Mouse (Mus musculus): ENCODE data around the gene Prr15l. TPM values are rescaled to one million over a fixed set of nuclear protein-coding genes. Genes with fewer than 3 reads are reported as not detected.

Prr15l gene
- polyA plus RNA-seq, 1 experiment, result 137 TPM

DNA sequence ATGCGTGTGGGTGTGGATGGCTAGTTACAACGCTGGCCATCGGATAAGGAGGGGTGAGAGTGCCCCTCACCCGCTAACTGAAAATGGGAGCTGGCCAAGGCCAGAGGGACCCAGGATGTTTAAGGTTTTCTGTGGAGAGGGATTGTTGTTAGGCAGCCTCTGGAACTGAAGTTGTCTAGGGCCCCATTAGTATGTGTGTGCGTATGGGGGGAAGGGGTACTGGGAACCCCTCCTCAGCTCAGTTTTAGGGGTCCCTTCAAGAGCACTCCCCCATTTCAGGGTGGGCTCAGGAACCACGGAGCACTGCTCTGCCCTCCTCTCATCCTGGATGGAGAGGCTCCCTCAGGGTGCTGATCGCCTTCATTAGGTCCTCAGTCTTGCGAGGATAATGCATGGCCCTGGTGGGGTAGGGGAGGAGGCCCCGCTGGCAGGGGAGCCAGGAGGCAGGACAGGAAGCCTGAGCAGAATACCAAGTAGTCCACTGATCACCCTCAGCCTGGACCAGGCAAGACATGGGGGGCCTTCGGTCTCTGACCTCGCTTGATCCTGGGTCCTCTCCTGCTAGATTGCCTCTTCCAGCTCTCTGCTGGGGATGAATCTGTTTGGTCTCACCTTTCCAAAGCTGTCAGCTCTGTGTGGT, 34.6 kb upstream of the Prr15l start:
- H3K36me3 ChIP-seq (ENCODE audit: control insufficient read depth, insufficient read depth, low read length), result no peaks in the 10 kb centered on the region
- H3K27ac ChIP-seq (ENCODE audit: insufficient read depth, low read depth, low read length), result no peak overlapping the region
- H3K27me3 ChIP-seq (ENCODE audit: control insufficient read depth, insufficient read depth, low read length), result no peaks in the 10 kb centered on the region
- no peak for TF ChIP-seq POLR2A (IDR thresholded peaks at IDR 0.05; ENCODE audit: low read depth, low read length)
- TF ChIP-seq CTCF (IDR thresholded peaks at IDR 0.05; ENCODE audit: extremely low read depth, insufficient read length, insufficient replicate concordance, low read depth, low read length), result no peak
- WGBS, result 64% methylated on average over 11 of the region's 11 CpGs
- H3K4me1 ChIP-seq (ENCODE audit: control insufficient read depth, insufficient read depth, insufficient read length, low read length), result no peaks in the 10 kb centered on the region
- H3K4me3 ChIP-seq (ENCODE audit: low read depth, low read length), result no peak overlapping the region

DNA sequence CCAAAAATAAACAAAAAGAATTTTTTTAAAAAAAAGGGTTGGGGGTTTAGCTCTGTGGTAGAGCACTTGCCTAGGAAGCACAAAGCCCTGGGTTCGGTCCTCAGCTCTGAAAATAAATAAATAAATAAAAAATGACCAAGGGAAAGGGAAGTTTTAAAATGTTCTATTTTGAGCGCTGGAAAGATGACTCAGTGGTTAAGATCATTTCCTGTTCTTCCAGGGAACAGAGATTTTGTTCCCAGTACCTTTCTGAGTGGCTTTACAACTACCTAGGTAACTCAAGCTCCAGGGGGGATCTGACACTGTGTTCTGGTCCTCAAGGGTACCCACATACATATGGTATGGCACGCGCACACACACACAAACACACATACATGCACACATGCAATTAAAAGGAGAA, 32.0 kb upstream of the Prr15l start:
- H3K36me3 ChIP-seq (ENCODE audit: control insufficient read depth, insufficient read depth, low read length), result no peaks in the 10 kb centered on the region
- no peaks in the 10 kb centered on the region for H3K27me3 ChIP-seq (ENCODE audit: control insufficient read depth, insufficient read depth, low read length)
- TF ChIP-seq POLR2A (IDR thresholded peaks at IDR 0.05; ENCODE audit: low read depth, low read length) (no peak), CTCF (IDR thresholded peaks at IDR 0.05; ENCODE audit: extremely low read depth, insufficient read length, insufficient replicate concordance, low read depth, low read length) (no peak)
- H3K4me3 ChIP-seq (ENCODE audit: low read depth, low read length), result no peak overlapping the region
- no peaks in the 10 kb centered on the region for H3K4me1 ChIP-seq (ENCODE audit: control insufficient read depth, insufficient read depth, insufficient read length, low read length)
- 76% methylated on average over 4 of the region's 4 CpGs for WGBS
- H3K27ac ChIP-seq (ENCODE audit: insufficient read depth, low read depth, low read length), result no peak overlapping the region

DNA sequence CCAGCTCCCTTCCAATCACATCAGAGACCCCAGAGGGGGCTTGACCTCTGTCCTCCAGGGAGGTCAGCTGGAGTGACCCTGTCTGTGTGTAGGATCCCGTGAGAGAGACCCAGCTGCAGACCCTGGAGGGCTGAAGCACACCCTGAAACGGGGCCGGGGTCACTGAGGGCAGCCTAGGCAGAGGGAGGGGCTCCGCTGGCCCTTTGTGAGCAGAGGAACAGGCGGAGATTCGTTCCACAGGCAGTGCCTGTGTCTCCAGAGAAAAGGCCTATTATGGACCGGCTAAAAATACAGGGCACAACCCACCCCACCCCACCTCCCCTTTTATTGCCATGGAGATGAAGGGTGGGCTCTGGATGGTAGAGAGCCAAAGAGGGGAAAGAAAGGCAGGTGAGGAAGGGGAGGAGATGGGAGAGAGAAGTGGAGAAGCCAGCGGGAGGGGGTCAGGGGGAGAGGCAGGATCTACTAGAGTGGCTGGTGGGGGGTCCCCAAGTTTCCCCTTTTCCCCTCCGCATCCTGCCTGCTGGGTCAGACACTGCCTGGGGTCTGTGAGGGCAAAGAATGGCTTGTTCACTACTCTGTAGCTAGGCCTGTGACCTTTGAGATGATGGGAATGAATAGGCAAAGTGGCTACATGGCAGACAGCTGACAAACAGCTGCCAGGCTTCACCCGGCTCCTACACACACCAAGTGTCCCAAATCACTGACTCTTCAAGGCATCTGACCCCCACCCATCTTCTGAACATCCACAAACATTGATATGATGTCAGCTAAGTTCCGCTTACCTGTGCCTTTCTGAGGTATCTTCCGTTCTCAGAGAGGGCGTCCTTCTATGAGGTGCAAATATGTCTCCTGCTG, 28.2 kb upstream of the Prr15l start:
- no peak overlapping the region for H3K27ac ChIP-seq (ENCODE audit: insufficient read depth, low read depth, low read length)
- no peaks in the 10 kb centered on the region for H3K4me1 ChIP-seq (ENCODE audit: control insufficient read depth, insufficient read depth, insufficient read length, low read length)
- H3K4me3 ChIP-seq (ENCODE audit: low read depth, low read length), result no peak overlapping the region
- no peak for TF ChIP-seq CTCF (IDR thresholded peaks at IDR 0.05; ENCODE audit: extremely low read depth, insufficient read length, insufficient replicate concordance, low read depth, low read length)
- no peak for TF ChIP-seq POLR2A (IDR thresholded peaks at IDR 0.05; ENCODE audit: low read depth, low read length)
- H3K27me3 ChIP-seq (ENCODE audit: control insufficient read depth, insufficient read depth, low read length), result no peaks in the 10 kb centered on the region
- H3K36me3 ChIP-seq (ENCODE audit: control insufficient read depth, insufficient read depth, low read length), result no peaks in the 10 kb centered on the region
- WGBS, result 56% methylated on average over 13 of the region's 13 CpGs

DNA sequence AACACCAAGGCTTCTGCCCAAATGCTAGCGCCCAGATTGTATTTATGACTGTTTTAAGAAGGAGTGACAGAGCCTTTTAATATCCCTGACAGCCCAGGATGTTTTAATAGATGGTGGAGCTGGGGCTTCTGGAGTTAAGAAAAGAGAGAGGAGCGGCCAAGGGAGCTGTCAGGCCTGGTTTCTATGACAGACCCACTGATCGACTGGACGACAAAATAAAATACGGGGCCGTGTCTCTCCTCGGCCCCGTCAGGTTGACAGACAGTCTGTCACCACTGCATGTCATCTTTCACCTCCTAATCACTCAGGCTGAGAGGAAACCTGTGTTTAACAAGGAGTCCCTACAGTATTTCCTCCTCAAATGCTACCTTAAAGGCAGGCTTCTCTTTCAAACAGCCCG, 26.6 kb upstream of the Prr15l start:
- Histone ChIP-seq H3K27ac (ENCODE audit: insufficient read depth, low read depth, low read length) (no peak overlapping the region), H3K4me1 (ENCODE audit: control insufficient read depth, insufficient read depth, insufficient read length, low read length) (no peaks in the 10 kb centered on the region), H3K36me3 (ENCODE audit: control insufficient read depth, insufficient read depth, low read length) (peaks cover under 1% of the 10 kb centered on the region; the same call in 1 of the 2 replicates), H3K27me3 (ENCODE audit: control insufficient read depth, insufficient read depth, low read length) (no peaks in the 10 kb centered on the region), H3K4me3 (ENCODE audit: low read depth, low read length) (no peak overlapping the region)
- 80% methylated on average over 9 of the region's 9 CpGs for WGBS
- TF ChIP-seq CTCF (IDR thresholded peaks at IDR 0.05; ENCODE audit: extremely low read depth, insufficient read length, insufficient replicate concordance, low read depth, low read length), result no peak
- no peak for TF ChIP-seq POLR2A (IDR thresholded peaks at IDR 0.05; ENCODE audit: low read depth, low read length)

DNA sequence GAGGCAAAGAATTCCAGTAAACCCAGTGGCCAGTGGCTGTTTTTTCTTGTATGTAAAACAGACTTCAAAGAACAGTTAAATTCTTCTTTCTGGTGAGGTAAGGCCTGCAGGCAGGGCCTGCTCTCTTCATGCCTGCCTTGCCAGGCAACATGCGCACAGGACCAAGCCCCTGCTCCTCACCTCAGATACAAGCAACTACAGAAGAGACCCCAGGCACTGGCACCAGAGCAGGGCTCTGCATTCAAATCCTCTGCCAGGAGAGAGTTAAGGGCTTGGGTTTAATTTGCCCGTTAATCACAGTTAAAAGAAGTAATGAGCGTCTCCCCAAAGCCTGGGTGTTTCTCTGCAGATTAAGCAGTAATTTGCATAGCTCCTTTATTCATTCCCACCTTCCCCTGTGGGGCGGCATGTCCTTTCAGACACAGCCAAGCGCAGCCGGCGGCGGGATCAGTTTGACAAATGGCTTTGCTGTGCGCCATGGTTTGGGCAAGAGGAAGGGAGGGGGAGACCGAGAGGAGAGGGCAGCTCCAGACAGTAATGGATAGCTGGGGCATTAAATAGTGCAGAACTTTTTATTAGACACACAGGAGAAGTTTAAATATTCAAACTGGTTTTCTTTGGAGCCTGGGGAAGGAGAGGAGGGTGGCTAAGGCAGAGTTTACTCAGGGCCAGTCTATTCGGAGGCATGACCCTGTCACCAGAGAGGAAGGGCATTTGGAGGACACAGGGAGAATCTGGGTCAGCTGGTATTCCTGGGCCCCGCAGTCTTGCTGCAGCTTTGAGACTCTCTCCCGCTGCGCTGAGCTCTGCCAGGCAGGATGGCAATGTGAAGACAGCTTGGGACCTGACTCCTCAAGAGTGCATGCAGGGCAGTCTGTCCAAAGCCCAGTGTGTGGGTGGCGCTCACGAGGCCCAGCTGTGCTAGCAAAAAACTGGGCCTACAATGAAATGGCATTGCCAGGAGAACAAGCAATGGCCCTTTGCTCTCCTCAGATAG, 25.0 kb upstream of the Prr15l start:
- Histone ChIP-seq H3K36me3 (ENCODE audit: control insufficient read depth, insufficient read depth, low read length) (peaks cover 10% of the 10 kb centered on the region), H3K27me3 (ENCODE audit: control insufficient read depth, insufficient read depth, low read length) (no peaks in the 10 kb centered on the region), H3K4me3 (ENCODE audit: low read depth, low read length) (no peak overlapping the region), H3K4me1 (ENCODE audit: control insufficient read depth, insufficient read depth, insufficient read length, low read length) (no peaks in the 10 kb centered on the region), H3K27ac (ENCODE audit: insufficient read depth, low read depth, low read length) (no peak overlapping the region)
- 54% methylated on average over 16 of the region's 16 CpGs for WGBS
- no peak for TF ChIP-seq CTCF (IDR thresholded peaks at IDR 0.05; ENCODE audit: extremely low read depth, insufficient read length, insufficient replicate concordance, low read depth, low read length)
- TF ChIP-seq POLR2A (IDR thresholded peaks at IDR 0.05; ENCODE audit: low read depth, low read length), result no peak

DNA sequence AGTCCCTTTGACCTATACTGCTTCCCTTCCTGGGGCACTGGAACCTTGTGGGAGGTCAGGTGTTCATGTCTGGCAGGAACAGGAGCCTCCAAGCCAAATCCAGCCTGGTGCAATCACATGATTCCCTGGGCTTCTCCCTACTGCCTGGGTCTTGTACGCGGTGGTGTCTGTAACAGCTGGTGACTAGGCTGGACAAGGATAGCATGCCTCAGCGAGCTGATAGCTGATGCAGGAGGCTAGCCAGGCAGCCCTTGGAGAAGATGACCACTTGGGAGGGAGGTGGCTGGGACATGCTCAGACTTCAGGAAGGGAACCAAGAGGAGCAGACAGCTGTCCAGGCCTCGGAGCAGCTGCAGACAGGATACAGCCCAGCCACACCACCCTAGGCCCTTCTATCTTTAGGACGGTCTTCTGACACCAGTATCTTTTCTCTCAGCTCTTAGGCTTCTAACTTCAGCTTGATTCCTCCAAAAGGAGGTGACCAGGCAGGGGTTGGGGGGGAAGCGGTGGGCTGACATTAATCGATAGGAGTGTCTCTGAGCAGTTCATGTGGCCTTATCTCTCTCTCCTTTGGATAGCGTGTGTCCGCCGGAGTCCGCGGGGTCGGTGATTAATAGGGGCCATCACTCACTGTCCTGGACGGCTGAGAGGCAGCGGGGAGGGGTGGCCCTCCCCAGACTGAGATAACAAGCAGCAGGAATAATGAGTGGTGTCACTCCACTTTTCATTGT, 21.3 kb upstream of the Prr15l start:
- Histone ChIP-seq H3K27me3 (ENCODE audit: control insufficient read depth, insufficient read depth, low read length) (no peaks in the 10 kb centered on the region), H3K4me1 (ENCODE audit: control insufficient read depth, insufficient read depth, insufficient read length, low read length) (no peaks in the 10 kb centered on the region), H3K27ac (ENCODE audit: insufficient read depth, low read depth, low read length) (no peak overlapping the region), H3K36me3 (ENCODE audit: control insufficient read depth, insufficient read depth, low read length) (peaks cover 35% of the 10 kb centered on the region), H3K4me3 (ENCODE audit: low read depth, low read length) (no peak overlapping the region)
- WGBS, result 67% methylated on average over 15 of the region's 15 CpGs
- no peak for TF ChIP-seq CTCF (IDR thresholded peaks at IDR 0.05; ENCODE audit: extremely low read depth, insufficient read length, insufficient replicate concordance, low read depth, low read length)
- TF ChIP-seq POLR2A (IDR thresholded peaks at IDR 0.05; ENCODE audit: low read depth, low read length), result no peak

Measured in small intestine, adult 2 months (tissue).